Mouse (Mus musculus) heart, embryonic 10.5 days (tissue): ENCODE results near the gene Cbl. TPM values are rescaled to one million over a fixed set of nuclear protein-coding genes. Genes with fewer than 3 reads are reported as not detected.

Source experiments
- DNase-seq: peaks from one replicate; pipeline ENCODE4 v3.0.0-alpha.2; 2017; ENCODE audit warnings: low spot score
- H3K27ac ChIP-seq: fragments of 300-500 bp; sonication (generic); 2 replicates; pipeline ENCODE4 v1.5.1; 2016; ENCODE audit warnings: mild to moderate bottlenecking
- H3K27me3 ChIP-seq: fragments of 300-500 bp; sonication (generic); 2 replicates; pipeline ENCODE4 v1.6.1; 2016; ENCODE audit warnings: mild to moderate bottlenecking; ENCODE audit not compliant: poor library complexity, insufficient read depth, severe bottlenecking
- H3K36me3 ChIP-seq: fragments of 300-500 bp; sonication (generic); 2 replicates; pipeline ENCODE4 v1.6.1; 2016; ENCODE audit warnings: mild to moderate bottlenecking, moderate library complexity
- H3K4me1 ChIP-seq: fragments of 300-500 bp; sonication (generic); 2 replicates; pipeline ENCODE4 v1.6.1; 2016; ENCODE audit warnings: mild to moderate bottlenecking
- H3K4me3 ChIP-seq: fragments of 300-500 bp; sonication (generic); 2 replicates; pipeline ENCODE4 v1.5.1; 2016; ENCODE audit warnings: mild to moderate bottlenecking, moderate library complexity
- H3K9me3 ChIP-seq: fragments of 300-500 bp; sonication (generic); 2 replicates; pipeline ENCODE4 v1.6.1; 2016; ENCODE audit warnings: mild to moderate bottlenecking, moderate library complexity
- WGBS: fragments of 180-500 bp; shearing (Covaris S2); methylation state at CpG from one replicate; pipeline ENCODE4 v1.1.7; 2016; 5-methylcytosine and 5-hydroxymethylcytosine counted together
- polyA plus RNA-seq: library from polyadenylated mRNA; unstranded; fragments of >200 nt; fragmentation: Nextera tagmentation; extraction: Ambion mirVana; gene quantifications from 2 replicates; pipeline ENCODE4 v1.2.1, GENCODE M21; 2016

Gene Cbl
- polyA plus RNA-seq, 1 experiment from 2014 or later: 16.2 TPM

GRCm38 (mm10) chr9:44237128-44237527 is 3.3 kb upstream of the Cbl start:
- Histone ChIP-seq H3K4me3 (no peak overlapping the region), H3K9me3 (no peaks in the 10 kb centered on the region), H3K27me3 (no peaks in the 10 kb centered on the region), H3K36me3 (no peaks in the 10 kb centered on the region), H3K4me1 (peaks cover 11% of the 10 kb centered on the region), H3K27ac (no peak overlapping the region)
- 71% methylated on average over 4 of the region's 4 CpGs for WGBS
- DNase-seq: no peak

DNA sequence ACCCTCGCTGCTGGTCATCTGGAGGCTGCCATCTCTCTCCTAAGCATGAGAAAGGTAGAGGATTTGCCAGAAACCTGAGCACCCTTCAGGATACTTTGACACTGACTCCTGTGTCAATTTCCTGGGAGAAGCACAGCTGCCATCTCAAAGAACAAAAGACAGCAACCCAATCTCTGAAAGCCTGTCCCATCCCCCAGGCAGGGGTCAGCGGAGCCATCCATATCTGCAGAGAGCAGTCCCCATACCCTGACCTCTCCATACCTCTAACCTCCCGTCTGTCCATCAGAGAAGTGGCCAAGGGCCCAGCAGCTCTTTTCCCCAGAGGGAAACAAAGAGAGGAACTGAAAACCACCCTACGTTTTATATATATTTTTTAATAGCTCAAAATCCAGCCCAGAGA is 2.8 kb upstream of the Cbl start:
- no peaks in the 10 kb centered on the region for H3K9me3 ChIP-seq
- no peak overlapping the region for H3K27ac ChIP-seq
- no peaks in the 10 kb centered on the region for H3K36me3 ChIP-seq
- H3K4me1 ChIP-seq: peaks cover 16% of the 10 kb centered on the region
- no peaks in the 10 kb centered on the region for H3K27me3 ChIP-seq
- no peak overlapping the region for H3K4me3 ChIP-seq
- DNase-seq: no peak
- WGBS: 51% methylated on average over 4 of the region's 4 CpGs

DNA sequence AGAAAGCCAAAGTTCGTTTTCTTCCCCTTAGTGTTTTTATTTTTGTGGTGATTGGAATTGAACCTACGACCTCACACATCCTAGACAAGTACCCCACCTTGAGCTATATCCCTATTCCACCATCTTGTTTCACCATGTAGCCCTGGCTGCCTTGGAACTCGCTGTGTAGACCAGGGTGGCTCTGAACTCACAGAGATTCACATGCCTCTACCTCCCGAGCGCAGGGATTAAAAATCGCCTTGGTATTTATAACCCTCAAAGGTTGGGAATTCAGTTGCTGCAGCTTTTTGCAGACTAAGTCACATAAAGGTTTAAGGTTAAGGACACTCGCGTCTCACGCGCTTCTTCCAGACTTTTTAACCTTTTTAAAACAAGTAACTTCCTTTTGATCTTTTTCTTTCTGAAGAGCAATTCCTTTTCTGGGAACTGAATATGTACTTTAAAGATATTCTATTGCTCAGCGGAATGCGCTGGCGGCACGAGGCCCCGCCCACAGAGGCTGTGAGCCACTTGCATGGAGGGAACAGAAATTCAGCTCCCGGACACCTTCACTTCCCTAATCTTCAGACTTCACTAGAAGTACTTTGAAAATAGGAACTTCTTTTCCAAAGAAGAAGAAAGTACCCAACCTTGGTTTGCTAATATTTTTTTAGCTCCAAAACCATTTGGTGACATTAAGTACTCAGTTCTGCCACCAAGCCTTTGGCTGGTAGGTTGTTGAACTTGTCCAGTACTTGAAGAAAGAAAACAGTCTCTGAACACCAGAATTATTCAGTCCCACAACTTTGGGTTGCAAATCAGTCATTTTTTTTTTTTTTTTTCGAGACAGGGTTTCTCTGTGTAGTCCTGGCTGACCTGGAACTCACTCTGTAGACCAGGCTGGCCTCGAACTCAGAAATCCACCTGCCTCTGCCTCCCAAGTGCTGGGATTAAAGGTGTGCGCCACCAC is 904 bp upstream of the Cbl start:
- Histone ChIP-seq H3K4me3 (peak overlapping the region; percentile 94), H3K4me1 (peaks cover 28% of the 10 kb centered on the region), H3K27ac (peak overlapping the region; percentile 99), H3K27me3 (no peaks in the 10 kb centered on the region), H3K9me3 (no peaks in the 10 kb centered on the region), H3K36me3 (0 out of 2 replicates have a peak, but pooled peaks cover 3% of the 10 kb centered on the region)
- DNase-seq: peak; percentile 81
- WGBS: 20% methylated on average over 19 of the region's 19 CpGs

DNA sequence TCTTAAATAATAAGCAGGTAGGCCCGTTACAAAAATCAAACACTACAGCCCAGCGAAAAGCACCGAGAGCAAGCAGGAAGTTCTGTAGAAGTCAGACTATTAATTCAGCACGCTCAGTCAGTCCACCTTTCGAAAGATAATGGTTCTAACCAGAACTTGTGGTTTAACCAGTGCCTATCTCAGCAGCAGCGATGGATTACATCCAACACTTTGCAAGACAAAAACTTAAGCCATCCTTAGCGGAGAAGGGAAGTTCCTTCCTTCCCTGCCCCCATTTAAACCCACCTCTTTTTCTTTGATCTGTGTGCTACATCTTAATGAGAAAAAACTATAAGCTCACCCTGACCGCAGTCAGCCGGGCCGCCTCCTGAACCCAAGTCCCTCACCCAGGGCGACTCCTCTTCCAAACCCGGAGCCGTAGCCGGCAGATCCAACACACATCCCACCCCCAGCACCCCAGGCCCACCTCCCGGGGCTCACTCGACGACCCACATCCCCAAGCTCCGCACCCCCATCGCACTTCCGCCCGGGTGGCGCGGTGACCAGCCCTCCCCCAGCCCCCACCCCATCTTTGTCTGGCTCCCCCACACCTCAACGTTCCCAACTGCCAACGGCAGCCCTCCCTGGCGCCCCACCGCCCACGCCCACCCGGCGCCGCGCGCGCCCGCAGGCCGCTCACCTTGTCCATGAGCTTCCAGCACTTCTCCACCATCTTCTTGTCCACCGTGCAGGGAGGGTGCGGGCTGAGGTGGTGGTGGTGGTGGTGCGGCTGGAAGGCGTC is 638 bp downstream of the Cbl start:
- peak overlapping the region; percentile 94 for H3K4me3 ChIP-seq
- no peaks in the 10 kb centered on the region for H3K27me3 ChIP-seq
- H3K27ac ChIP-seq: peak overlapping the region; percentile 99
- peaks cover 38% of the 10 kb centered on the region for H3K4me1 ChIP-seq
- WGBS: under 1% methylated on average over 40 of the region's 40 CpGs
- no peaks in the 10 kb centered on the region for H3K9me3 ChIP-seq
- H3K36me3 ChIP-seq: 0 out of 2 replicates have a peak, but pooled peaks cover 3% of the 10 kb centered on the region
- DNase-seq: peak; percentile 91

DNA sequence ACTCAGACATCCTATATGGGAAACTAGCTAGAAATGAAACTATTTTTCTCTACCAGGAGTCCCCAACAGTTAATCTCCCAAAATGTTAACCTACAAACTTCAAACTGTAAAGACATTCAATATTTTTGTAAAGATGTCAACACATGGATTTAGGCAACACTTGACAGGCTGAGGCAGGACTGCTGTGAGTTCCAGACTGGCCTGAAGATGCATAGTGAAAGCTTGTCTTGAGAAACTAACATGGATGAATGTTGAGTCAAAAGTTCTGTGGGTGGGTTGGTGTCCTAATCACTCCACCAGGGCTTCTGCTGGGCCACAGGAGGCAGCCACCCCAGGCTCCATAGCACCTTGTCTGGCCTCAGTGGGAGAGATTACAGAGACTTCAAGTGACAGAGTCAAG is 2.2 kb downstream of the Cbl start:
- Histone ChIP-seq H3K4me1 (peaks cover 40% of the 10 kb centered on the region), H3K27me3 (no peaks in the 10 kb centered on the region), H3K9me3 (no peaks in the 10 kb centered on the region), H3K4me3 (no peak overlapping the region; the same call in 1 of the 2 replicates), H3K27ac (no peak overlapping the region), H3K36me3 (0 out of 2 replicates have a peak, but pooled peaks cover 9% of the 10 kb centered on the region)
- DNase-seq: no peak

- peaks cover 27% of the 10 kb centered on the region for H3K4me1 ChIP-seq
- no peak overlapping the region for H3K27ac ChIP-seq
- H3K9me3 ChIP-seq: no peaks in the 10 kb centered on the region
- H3K27me3 ChIP-seq: no peaks in the 10 kb centered on the region
- 65% methylated on average over 6 of the region's 6 CpGs for whole genome bisulfite sequencing
- 0 out of 2 replicates have a peak, but pooled peaks cover 9% of the 10 kb centered on the region for H3K36me3 ChIP-seq
- no peak for DNase-seq
- no peak overlapping the region for H3K4me3 ChIP-seq
These were observed 7.9 kb downstream of the Cbl start for GRCm38 (mm10) chr9:44225993-44226392.

- H3K4me1 ChIP-seq: no peaks in the 10 kb centered on the region
- H3K27ac ChIP-seq: no peak overlapping the region
- no peaks in the 10 kb centered on the region for H3K9me3 ChIP-seq
- no peak overlapping the region for H3K4me3 ChIP-seq
- DNase-seq: no peak
- no peaks in the 10 kb centered on the region for H3K27me3 ChIP-seq
- 97% methylated on average over 14 of the region's 14 CpGs for WGBS
- peaks cover 24% of the 10 kb centered on the region for H3K36me3 ChIP-seq
These were observed 20.3 kb downstream of the Cbl start for GRCm38 (mm10) chr9:44213538-44213937.

- DNase-seq: no peak
- no peak overlapping the region for H3K27ac ChIP-seq
- no peaks in the 10 kb centered on the region for H3K9me3 ChIP-seq
- no peaks in the 10 kb centered on the region for H3K27me3 ChIP-seq
- H3K4me1 ChIP-seq: no peaks in the 10 kb centered on the region
- 94% methylated on average over 4 of the region's 4 CpGs for WGBS
- H3K36me3 ChIP-seq: peaks cover 24% of the 10 kb centered on the region
- no peak overlapping the region for H3K4me3 ChIP-seq
These were observed 21.4 kb downstream of the Cbl start for GRCm38 (mm10) chr9:44212406-44212805.

DNA sequence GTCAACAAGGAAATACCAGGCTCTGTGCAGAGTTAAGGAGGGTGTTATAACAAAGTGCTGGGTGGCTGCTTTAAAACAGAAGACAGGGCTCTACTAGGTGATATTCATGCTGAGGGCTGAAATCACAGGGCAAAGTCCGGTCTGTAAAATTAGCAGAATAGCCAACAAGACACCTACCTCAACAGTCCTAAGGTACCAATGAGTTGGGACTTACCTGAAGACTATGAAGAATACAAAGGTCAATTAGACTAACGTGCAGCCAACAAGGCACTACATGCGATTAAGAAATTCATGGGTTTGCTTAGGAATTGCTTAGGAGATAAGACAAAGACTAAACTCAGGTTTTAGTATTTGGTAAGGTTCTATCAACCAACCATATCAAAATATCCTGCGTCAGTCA is 24.4 kb downstream of the Cbl start:
- WGBS: 92% methylated on average over 4 of the region's 4 CpGs
- Histone ChIP-seq H3K36me3 (peaks cover 24% of the 10 kb centered on the region), H3K27ac (no peak overlapping the region), H3K4me1 (no peaks in the 10 kb centered on the region), H3K27me3 (no peaks in the 10 kb centered on the region), H3K4me3 (no peak overlapping the region), H3K9me3 (no peaks in the 10 kb centered on the region)
- DNase-seq: no peak

DNA sequence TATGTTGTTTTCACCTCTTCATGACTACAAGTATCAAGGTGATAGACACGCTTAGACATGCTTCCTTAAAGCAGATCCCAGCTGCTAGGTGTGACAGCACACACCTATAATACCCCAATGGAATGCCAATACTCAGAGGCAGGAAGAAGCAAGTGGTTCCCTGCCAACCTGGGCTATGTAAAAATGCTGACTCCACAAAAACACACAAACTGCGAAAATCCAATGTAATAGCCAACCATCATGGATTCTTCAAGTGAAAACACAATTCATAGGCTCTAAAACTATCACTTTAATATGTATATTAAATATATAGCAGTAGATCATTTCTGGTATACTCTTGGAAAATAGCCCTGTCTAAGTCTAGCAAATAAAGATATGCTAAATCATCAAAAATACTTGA is 26.0 kb downstream of the Cbl start:
- peaks cover 22% of the 10 kb centered on the region for H3K36me3 ChIP-seq
- no peaks in the 10 kb centered on the region for H3K9me3 ChIP-seq
- WGBS: 85% methylated on average over 2 of the region's 2 CpGs
- no peak overlapping the region for H3K4me3 ChIP-seq
- no peaks in the 10 kb centered on the region for H3K27me3 ChIP-seq
- H3K4me1 ChIP-seq: no peaks in the 10 kb centered on the region
- no peak overlapping the region for H3K27ac ChIP-seq
- DNase-seq: no peak

- no peaks in the 10 kb centered on the region for H3K4me1 ChIP-seq
- H3K9me3 ChIP-seq: no peaks in the 10 kb centered on the region
- no peak for DNase-seq
- 64% methylated on average over 3 of the region's 3 CpGs for WGBS
- no peaks in the 10 kb centered on the region for H3K27me3 ChIP-seq
- H3K27ac ChIP-seq: no peak overlapping the region
- peaks cover 49% of the 10 kb centered on the region for H3K36me3 ChIP-seq
- no peak overlapping the region for H3K4me3 ChIP-seq
These were observed 33.4 kb downstream of the Cbl start for GRCm38 (mm10) chr9:44200458-44200857.

DNA sequence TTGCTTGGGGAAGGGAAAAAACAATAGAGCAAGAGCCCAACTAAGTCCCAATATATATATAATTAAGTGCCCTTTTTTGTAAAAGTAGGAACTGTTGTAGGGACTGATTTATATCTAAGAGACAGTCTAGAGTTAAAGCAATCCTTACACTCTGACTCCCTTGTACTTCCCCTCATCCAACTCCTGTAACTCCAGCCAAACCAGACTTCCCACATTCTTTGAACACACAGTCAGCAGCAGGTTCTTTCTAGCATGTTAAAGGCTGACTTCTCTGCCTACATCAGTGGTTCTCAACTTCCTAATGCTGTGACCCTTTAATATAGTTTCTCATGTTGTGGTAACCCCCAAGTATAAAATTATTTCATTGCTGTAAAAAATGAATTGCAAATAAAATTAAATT is 34.3 kb downstream of the Cbl start:
- H3K27ac ChIP-seq: no peak overlapping the region
- no peak for DNase-seq
- H3K4me3 ChIP-seq: no peak overlapping the region
- H3K4me1 ChIP-seq: no peaks in the 10 kb centered on the region
- no peaks in the 10 kb centered on the region for H3K27me3 ChIP-seq
- no peaks in the 10 kb centered on the region for H3K9me3 ChIP-seq
- peaks cover 54% of the 10 kb centered on the region for H3K36me3 ChIP-seq

DNA sequence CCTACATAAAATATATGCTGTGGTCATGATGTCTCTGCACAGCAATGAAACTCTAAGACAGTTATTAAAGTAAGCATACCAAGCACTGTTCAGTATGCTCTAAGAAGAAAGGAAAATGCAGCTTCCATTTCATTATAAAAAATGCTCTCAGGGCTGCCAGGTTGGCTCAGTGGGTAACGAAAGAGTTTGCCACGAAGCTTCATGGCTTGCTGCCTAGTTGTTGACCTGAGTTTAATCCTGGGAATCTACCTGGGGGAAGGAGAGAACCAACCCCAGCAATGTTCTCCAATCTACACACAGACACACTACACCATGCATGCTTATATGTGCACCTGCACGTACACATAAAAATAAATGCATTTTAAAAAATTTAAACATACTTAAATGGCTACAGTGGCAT is 34.7 kb downstream of the Cbl start:
- no peaks in the 10 kb centered on the region for H3K9me3 ChIP-seq
- H3K36me3 ChIP-seq: peaks cover 54% of the 10 kb centered on the region
- no peaks in the 10 kb centered on the region for H3K27me3 ChIP-seq
- peaks cover 3% of the 10 kb centered on the region for H3K4me1 ChIP-seq
- DNase-seq: no peak
- H3K27ac ChIP-seq: no peak overlapping the region
- WGBS: 90% methylated on average over 3 of the region's 3 CpGs
- H3K4me3 ChIP-seq: no peak overlapping the region
